Mouse (Mus musculus): ENCODE data around the gene Tmem29.
"Not testable (repeated sequence)": the region's sequence is repeated elsewhere in the genome, so short reads cannot be mapped to it uniquely, and the experiment has no call there.

The Tmem29 gene

GRCm38 (mm10) chrX:150458766-150459350, at the start of gene Tmem29:
TSS of gene Tmem29 (minus strand) at chrX:150459154.
- CTCF ChIA-PET, result interaction anchor here (0.7 kb wide), 1 partner anchor 131 kb away, joined by 3 read pairs; the partner anchor contains the start of gene Apex2

GRCm38 (mm10) chrX:150508696-150509095, 49.7 kb upstream of the Tmem29 start:
- CTCF ChIA-PET, result no interaction called here

GRCm38 (mm10) chrX:150487811-150488210, 28.9 kb upstream of the Tmem29 start:
- CTCF ChIA-PET, result not testable (repeated sequence)

GRCm38 (mm10) chrX:150486314-150487030, 27.5 kb upstream of the Tmem29 start:
- CTCF ChIA-PET, result not testable (repeated sequence)

GRCm38 (mm10) chrX:150477854-150478780, 19.2 kb upstream of the Tmem29 start:
- CTCF ChIA-PET, result no interaction called here

- CTCF ChIA-PET, result no interaction called here
Observed at GRCm38 (mm10) chrX:150471416-150471815, 12.5 kb upstream of the Tmem29 start.

- CTCF ChIA-PET, result no interaction called here
Observed at GRCm38 (mm10) chrX:150468266-150468665, 9.3 kb upstream of the Tmem29 start.

GRCm38 (mm10) chrX:150466817-150467216, 7.9 kb upstream of the Tmem29 start:
- CTCF ChIA-PET, result not testable (repeated sequence)

- CTCF ChIA-PET, result no interaction called here
Observed at GRCm38 (mm10) chrX:150460143-150460542, 1.2 kb upstream of the Tmem29 start.

- CTCF ChIA-PET, result interaction anchor here (0.7 kb wide), 1 partner anchor 130 kb away, joined by 3 read pairs; the partner anchor contains the start of gene Apex2
Observed at GRCm38 (mm10) chrX:150459411-150459927, 515 bp upstream of the Tmem29 start.

GRCm38 (mm10) chrX:150458136-150458535, 818 bp downstream of the Tmem29 start:
- CTCF ChIA-PET, result no interaction called here

- CTCF ChIA-PET, result no interaction called here
Observed at GRCm38 (mm10) chrX:150440505-150441338, 18.2 kb downstream of the Tmem29 start.

GRCm38 (mm10) chrX:150436373-150436772, 22.6 kb downstream of the Tmem29 start:
- CTCF ChIA-PET, result no interaction called here

- CTCF ChIA-PET, result no interaction called here
Observed at GRCm38 (mm10) chrX:150435367-150435766, 23.6 kb downstream of the Tmem29 start.

GRCm38 (mm10) chrX:150413505-150413904, 45.4 kb downstream of the Tmem29 start:
- CTCF ChIA-PET, result no interaction called here

Data from spleen, embryonic (tissue).